8 mouse cellular contexts compared by ENCODE assay signal in the genomic region with DNA sequence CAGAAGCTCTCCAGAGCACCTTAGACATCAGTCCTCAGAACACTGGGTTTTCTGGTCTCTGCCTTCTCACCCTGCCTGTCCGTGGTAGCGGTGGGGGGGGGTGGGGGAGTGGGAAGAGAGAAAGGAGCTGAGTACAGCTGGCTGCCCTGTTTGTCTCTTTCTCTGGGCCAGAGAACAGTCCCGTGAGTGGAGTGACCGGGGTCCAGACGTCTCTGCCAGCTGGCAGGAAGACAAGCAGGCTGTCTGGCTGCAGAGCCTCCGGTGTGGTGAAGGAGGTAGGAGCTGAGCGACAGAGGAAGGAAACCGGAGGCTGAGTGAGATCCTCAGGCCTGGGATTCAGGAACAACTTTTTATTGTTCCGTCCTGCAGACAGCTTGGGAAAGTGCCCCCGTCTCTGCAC. TPM values are rescaled to one million over a fixed set of nuclear protein-coding genes. Genes with fewer than 3 reads are reported as not detected.
A peak's percentile ranks its signal among the peaks of the same experiment; 100 is the strongest.
DNase-seq lines count a peak whose midpoint lies in the region; ATAC-seq and TF ChIP-seq lines count a peak whose summit lies in the region.
"Had no signal": no experiment of that assay in that cellular context is flagged by ENCODE, and none has a peak within 500 bp of the region (broad histone marks: within the 10 kb centered on the region; RNA-seq: fewer than 3 reads in every experiment).

No protein-coding gene starts in this region.

- H3K4me1 ChIP-seq in embryonic facial prominence, embryonic 13.5 days, result peaks cover 57% of the 10 kb centered on the region
- H3K4me1 ChIP-seq in heart, embryonic 11.5 days (ENCODE audit: control insufficient read depth, insufficient read depth, low read length), result peaks cover 45% of the 10 kb centered on the region
- peaks cover 8% of the 10 kb centered on the region for H3K4me1 ChIP-seq in kidney, adult 2 months (ENCODE audit: control insufficient read depth, insufficient read depth, low read length)
- H3K4me1 ChIP-seq in limb, embryonic 13.5 days, result peaks cover 69% of the 10 kb centered on the region
- peaks cover 39% of the 10 kb centered on the region for H3K4me1 ChIP-seq in midbrain, embryonic 16.5 days (ENCODE audit: control insufficient read depth, insufficient read depth, low read length)

- WGBS in embryonic facial prominence, embryonic 13.5 days, result 15% methylated on average over 10 of the region's 10 CpGs
- 7% methylated on average over 10 of the region's 10 CpGs for WGBS in heart, embryonic 11.5 days (ENCODE audit: insufficient replicate concordance)
- 14% methylated on average over 10 of the region's 10 CpGs for WGBS in kidney, adult 2 months
- 4% methylated on average over 10 of the region's 10 CpGs for WGBS in limb, embryonic 13.5 days
- WGBS in midbrain, embryonic 16.5 days, result 19% methylated on average over 9 of the region's 10 CpGs

- peaks cover 9% of the 10 kb centered on the region; the same call in 1 of the 2 replicates for H3K27me3 ChIP-seq in embryonic facial prominence, embryonic 13.5 days
- H3K27me3 ChIP-seq in heart, embryonic 11.5 days (ENCODE audit: control insufficient read depth, insufficient read depth, low read length), result 0 out of 2 replicates have a peak, but pooled peaks cover 4% of the 10 kb centered on the region
- no peaks in the 10 kb centered on the region for H3K27me3 ChIP-seq in kidney, adult 2 months (replicated peaks; ENCODE audit: control insufficient read depth, insufficient read depth, low read length)
- H3K27me3 ChIP-seq in limb, embryonic 13.5 days, result peaks cover 16% of the 10 kb centered on the region
- H3K27me3 ChIP-seq in midbrain, embryonic 16.5 days (ENCODE audit: control insufficient read depth, insufficient read depth, low read depth, low read length), result no peaks in the 10 kb centered on the region

- H3K9me3 ChIP-seq in embryonic facial prominence, embryonic 13.5 days, result no peaks in the 10 kb centered on the region
- no peaks in the 10 kb centered on the region for H3K9me3 ChIP-seq in heart, embryonic 11.5 days (replicated peaks; ENCODE audit: control insufficient read depth, low read length)
- no peaks in the 10 kb centered on the region for H3K9me3 ChIP-seq in limb, embryonic 13.5 days
- no peaks in the 10 kb centered on the region for H3K9me3 ChIP-seq in midbrain, embryonic 16.5 days (replicated peaks; ENCODE audit: control insufficient read depth, low read length, poor library complexity, severe bottlenecking)

- DNase-seq in adrenal gland, postnatal 10 days, result peak; percentile 85
- DNase-seq in kidney, adult 2 months, result peak; percentile 96
- peak; percentile 56 for DNase-seq in thymus, postnatal 14 days

- peak overlapping the region; percentile 68 for H3K27ac ChIP-seq in embryonic facial prominence, embryonic 13.5 days
- H3K27ac ChIP-seq in heart, embryonic 11.5 days (ENCODE audit: low read depth, low read length), result peak overlapping the region; percentile 65
- H3K27ac ChIP-seq in kidney, adult 2 months (ENCODE audit: insufficient read depth, low read depth, low read length), result no peak overlapping the region
- peak overlapping the region; percentile 63 for H3K27ac ChIP-seq in limb, embryonic 13.5 days
- peak overlapping the region; percentile 48 for H3K27ac ChIP-seq in midbrain, embryonic 16.5 days (ENCODE audit: low read length)

- TF ChIP-seq CTCF in kidney, adult 2 months (conservative IDR thresholded peaks at IDR 0.05; ENCODE audit: insufficient read depth, insufficient read length, low read depth, low read length), result no peak

- no peaks in the 10 kb centered on the region for H3K36me3 ChIP-seq in embryonic facial prominence, embryonic 13.5 days
- H3K36me3 ChIP-seq in heart, embryonic 11.5 days (ENCODE audit: control insufficient read depth, insufficient read depth, low read length), result no peaks in the 10 kb centered on the region
- no peaks in the 10 kb centered on the region for H3K36me3 ChIP-seq in kidney, adult 2 months (ENCODE audit: control insufficient read depth, insufficient read depth, low read length)
- no peaks in the 10 kb centered on the region for H3K36me3 ChIP-seq in limb, embryonic 13.5 days
- H3K36me3 ChIP-seq in midbrain, embryonic 16.5 days (ENCODE audit: control insufficient read depth, insufficient read depth, low read length), result no peaks in the 10 kb centered on the region

- no peak for ATAC-seq in embryonic facial prominence, embryonic 13.5 days (ENCODE audit: insufficient number of reproducible peaks, insufficient read depth, low FRiP score, low TSS enrichment, low read depth)
- no peak for ATAC-seq in heart, embryonic 11.5 days (replicated peaks; ENCODE audit: insufficient number of reproducible peaks, low FRiP score, low TSS enrichment)
- no peak for ATAC-seq in limb, embryonic 13.5 days (ENCODE audit: low FRiP score, low read depth)
- ATAC-seq in midbrain, embryonic 16.5 days, result peak; percentile 9; the same call in 1 of the 2 replicates

- H3K4me2 ChIP-seq in embryonic facial prominence, embryonic 13.5 days, result peak overlapping the region; percentile 14; the same call in 1 of the 2 replicates
- H3K4me2 ChIP-seq in heart, embryonic 11.5 days, result peak overlapping the region; percentile 22
- H3K4me2 ChIP-seq in limb, embryonic 13.5 days (replicated peaks), result peak overlapping the region; percentile 31
- no peak overlapping the region for H3K4me2 ChIP-seq in midbrain, embryonic 16.5 days (ENCODE audit: low read length)

- no peak for TF ChIP-seq POLR2A in kidney, adult 2 months (IDR thresholded peaks at IDR 0.05; ENCODE audit: low read depth, low read length)

- H3K9ac ChIP-seq in embryonic facial prominence, embryonic 13.5 days, result peak overlapping the region; percentile 21; the same call in 1 of the 2 replicates
- H3K9ac ChIP-seq in heart, embryonic 11.5 days (ENCODE audit: low read depth, low read length), result peak overlapping the region; percentile 53
- H3K9ac ChIP-seq in limb, embryonic 13.5 days, result peak overlapping the region; percentile 35; the same call in 1 of the 2 replicates
- no peak overlapping the region for H3K9ac ChIP-seq in midbrain, embryonic 16.5 days (ENCODE audit: low read depth, low read length)

- no peak overlapping the region for H3K4me3 ChIP-seq in embryonic facial prominence, embryonic 13.5 days
- no peak overlapping the region for H3K4me3 ChIP-seq in heart, embryonic 11.5 days (ENCODE audit: low read depth, low read length)
- no peak overlapping the region for H3K4me3 ChIP-seq in kidney, adult 2 months (ENCODE audit: insufficient read depth, low read depth, low read length)
- H3K4me3 ChIP-seq in limb, embryonic 13.5 days, result no peak overlapping the region
- no peak overlapping the region for H3K4me3 ChIP-seq in midbrain, embryonic 16.5 days (ENCODE audit: low read depth, low read length)
- H3K4me3 ChIP-seq: left cerebral cortex, adult 2 months had no signal

RNA-seq across cellular contexts. Expression of a gene that starts 59.5 kb away (rescaled TPM):
- 100 to 1,000 TPM in 1 of 2 experiments, 10 to 100 TPM in 1; 83.1 to 111 TPM for total RNA-seq in adrenal gland, postnatal 10 days (2021)
- polyA plus RNA-seq in embryonic facial prominence, embryonic 13.5 days (2015; fragmentation: Nextera tagmentation; extraction: Ambion mirVana), result 6.3 and 7.3 TPM in 2 replicates
- polyA plus RNA-seq in heart, embryonic 11.5 days (2014; fragmentation: Nextera tagmentation; extraction: Ambion mirVana), result 3.8 and 4.7 TPM in 2 replicates
- polyA plus RNA-seq in kidney, adult 2 months (2012; rRNA removed), result 35.6 and 44.7 TPM in 2 replicates
- polyA plus RNA-seq in limb, embryonic 13.5 days (2015; fragmentation: Nextera tagmentation; extraction: Ambion mirVana), result 5.6 and 6.0 TPM in 2 replicates
- 3.4 and 4.5 TPM in 2 replicates for polyA plus RNA-seq in midbrain, embryonic 16.5 days (2015; fragmentation: Nextera tagmentation; extraction: Ambion mirVana)
